Mouse (Mus musculus): ENCODE results near the gene Polr3b. TPM values are rescaled to one million over a fixed set of nuclear protein-coding genes. Genes with fewer than 3 reads are reported as not detected.

The Polr3b gene
- total RNA-seq, 2 experiments from 2014 or later, result 14.8 to 15.6 TPM

DNA sequence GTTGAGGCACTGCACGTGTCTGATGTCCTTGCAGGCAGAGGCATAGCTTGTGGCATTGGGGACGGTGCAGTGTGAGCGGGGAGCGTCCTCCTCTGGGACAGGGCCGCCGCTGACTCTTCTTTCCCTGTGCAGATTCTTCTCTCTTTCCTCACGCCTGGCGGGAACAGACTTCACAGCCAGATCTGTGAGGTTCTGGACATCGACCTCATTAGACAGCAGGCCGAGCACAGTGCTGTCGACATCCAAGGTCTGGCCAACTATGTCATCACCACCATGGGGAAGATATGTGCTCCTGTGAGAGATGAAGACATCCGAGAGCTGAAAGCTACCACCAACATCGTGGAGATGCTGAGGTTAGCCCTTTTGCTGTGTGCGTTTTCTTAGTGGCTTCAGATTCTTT, 31.1 kb upstream of the Polr3b start:
- TF ChIP-seq CTCF (conservative IDR thresholded peaks at IDR 0.05), result no peak
- no peak for DNase-seq (ENCODE audit: low spot score in 2 of 2)
- H3K4me3 ChIP-seq, result no peak overlapping the region
- H3K27ac ChIP-seq, result no peak overlapping the region

DNA sequence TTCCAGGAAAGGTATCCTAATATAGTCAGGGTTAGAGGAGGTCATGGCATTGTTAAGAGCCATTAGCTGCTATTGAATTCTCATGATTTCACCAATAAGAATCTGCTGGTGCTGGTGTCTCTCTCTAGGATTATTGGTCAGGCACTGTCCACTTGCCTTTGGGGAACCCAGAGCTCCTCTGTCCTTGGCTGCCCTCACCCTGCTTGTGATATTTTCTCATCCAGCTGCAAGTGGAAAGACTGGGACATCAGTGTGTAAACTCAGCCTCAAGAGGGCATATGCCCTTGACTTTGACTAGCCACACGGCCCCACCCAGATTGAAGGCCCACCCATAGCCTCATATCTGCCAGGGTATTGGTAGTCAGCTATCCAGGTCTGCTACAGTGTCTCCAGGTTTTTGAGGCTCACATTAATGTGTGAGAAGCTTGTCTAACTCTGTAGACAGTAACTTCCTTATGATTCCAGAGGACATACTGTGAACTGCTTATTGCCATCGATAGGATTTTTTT, 30.4 kb upstream of the Polr3b start:
- H3K4me3 ChIP-seq, result no peak overlapping the region
- TF ChIP-seq CTCF (conservative IDR thresholded peaks at IDR 0.05), result no peak
- DNase-seq (ENCODE audit: low spot score in 2 of 2), result no peak
- H3K27ac ChIP-seq, result no peak overlapping the region

DNA sequence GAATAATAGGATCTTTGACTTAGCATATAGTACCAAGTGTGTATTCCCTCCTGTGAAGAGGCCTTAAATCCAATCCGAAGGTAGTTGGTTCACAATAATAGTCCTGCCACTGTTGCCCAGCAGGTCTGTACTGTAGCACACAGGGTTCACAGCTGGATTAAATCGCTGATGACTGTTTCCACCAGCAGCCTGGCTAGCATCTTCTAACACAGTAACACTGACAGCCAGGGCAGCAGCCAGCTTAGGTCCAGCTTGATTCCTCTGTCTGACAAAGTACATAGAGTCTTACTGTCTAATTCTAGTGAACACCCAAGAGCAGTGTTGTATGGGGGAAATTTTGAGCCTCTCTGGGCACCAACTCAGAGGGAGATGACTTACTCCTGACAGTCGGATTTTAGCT, 29.3 kb upstream of the Polr3b start:
- no peak for DNase-seq (ENCODE audit: low spot score in 2 of 2)
- no peak for TF ChIP-seq CTCF (conservative IDR thresholded peaks at IDR 0.05)

DNA sequence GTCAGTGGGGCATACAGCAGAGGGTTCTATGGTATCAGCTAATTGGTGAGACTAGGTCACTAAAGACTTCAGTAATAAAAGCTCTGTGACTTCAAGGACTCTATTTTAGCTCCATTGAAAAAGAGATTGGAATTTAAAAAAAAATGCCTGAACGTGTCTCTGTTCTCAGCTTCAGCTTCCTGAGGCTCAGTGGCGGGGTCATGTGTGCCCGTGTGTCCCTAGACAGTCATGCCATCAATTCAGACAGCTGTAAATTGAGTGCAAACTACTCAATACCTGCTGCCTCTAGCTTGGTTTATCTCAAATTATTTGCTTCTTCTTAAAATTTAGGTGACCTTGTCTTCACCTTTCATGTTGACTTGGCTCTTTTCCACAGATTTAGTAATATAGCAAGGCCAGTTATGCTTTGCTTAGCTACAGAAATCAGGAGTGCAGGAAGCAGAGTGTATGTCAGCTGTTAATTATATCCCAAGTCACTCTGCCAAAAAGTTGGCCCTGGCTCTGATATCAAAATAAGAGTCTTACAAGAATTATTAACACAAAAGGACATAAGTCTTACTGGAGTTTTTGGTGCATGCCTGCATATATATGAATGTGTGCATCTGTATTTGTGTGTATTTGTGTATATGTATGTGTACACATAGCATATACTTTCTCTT, 24.8 kb upstream of the Polr3b start:
- Histone ChIP-seq H3K27ac (no peak overlapping the region), H3K4me3 (no peak overlapping the region)
- no peak for DNase-seq (ENCODE audit: low spot score in 2 of 2)
- TF ChIP-seq CTCF (conservative IDR thresholded peaks at IDR 0.05), result no peak

More for the DNA sequence above, 29.3 kb upstream of the Polr3b start:
- Histone ChIP-seq H3K27ac (no peak overlapping the region), H3K4me3 (no peak overlapping the region)

DNA sequence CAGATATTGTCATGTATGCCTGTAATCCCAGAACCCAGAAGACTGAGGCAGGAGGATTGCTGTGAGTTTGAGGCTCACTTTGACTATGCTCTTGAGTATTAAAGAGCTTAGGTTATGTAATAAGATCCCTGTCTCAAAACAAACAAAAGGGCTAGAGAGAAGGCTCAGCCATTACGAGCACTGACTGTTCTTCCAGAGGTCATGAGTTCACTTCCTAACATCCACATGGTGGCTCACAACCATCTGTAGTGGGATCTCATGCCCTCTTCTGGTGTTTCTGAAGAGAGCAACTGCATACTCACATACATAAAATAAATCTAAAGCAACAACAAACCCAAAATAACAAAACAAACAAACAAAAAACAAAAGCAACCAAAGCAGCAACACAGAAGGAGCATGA, 23.9 kb upstream of the Polr3b start:
- Histone ChIP-seq H3K4me3 (no peak overlapping the region), H3K27ac (no peak overlapping the region)
- TF ChIP-seq CTCF (conservative IDR thresholded peaks at IDR 0.05), result peak; percentile 45
- DNase-seq (ENCODE audit: low spot score in 2 of 2), result no peak

DNA sequence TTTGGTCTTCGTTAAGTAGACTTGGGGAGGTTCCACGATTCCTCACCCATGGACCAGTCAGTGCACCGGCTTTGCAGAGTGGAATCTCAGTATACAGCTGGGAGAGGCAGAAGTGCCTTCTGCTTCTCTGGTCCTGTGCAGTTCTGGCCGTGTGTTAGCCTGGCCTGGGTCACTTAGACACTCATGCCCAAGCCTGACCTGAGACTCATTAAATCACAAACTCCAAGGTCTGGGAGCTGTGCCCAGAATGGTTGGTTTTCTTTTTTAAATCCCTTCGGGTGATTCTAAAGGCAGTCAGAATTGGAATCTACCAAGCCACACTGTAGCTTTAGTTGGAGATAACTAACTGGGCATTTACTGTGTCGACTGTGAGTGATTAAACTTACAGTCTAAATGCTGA, 22.0 kb upstream of the Polr3b start:
- TF ChIP-seq CTCF (conservative IDR thresholded peaks at IDR 0.05), result no peak
- DNase-seq (ENCODE audit: low spot score in 2 of 2), result no peak
- H3K4me3 ChIP-seq, result no peak overlapping the region
- H3K27ac ChIP-seq, result no peak overlapping the region

DNA sequence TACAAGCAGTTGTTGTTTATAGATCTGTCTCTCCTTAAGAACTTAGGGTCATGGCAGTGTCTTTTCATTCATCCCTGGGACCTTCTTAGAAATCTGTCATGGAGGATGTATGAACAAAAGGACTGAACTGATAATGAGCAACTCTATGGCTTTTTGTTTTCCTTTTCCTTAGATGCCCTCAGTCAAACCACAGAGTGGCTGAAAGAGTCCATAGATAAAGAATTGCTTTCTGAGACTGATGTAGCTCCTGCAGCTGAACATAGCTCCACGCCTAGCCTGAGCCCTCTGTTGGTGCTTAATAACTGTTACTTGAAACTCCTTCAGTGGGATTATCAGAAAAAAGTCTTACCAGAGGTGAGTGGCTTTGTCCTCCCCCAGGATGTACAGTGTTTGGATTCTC, 17.8 kb upstream of the Polr3b start:
- TF ChIP-seq CTCF (conservative IDR thresholded peaks at IDR 0.05), result no peak
- H3K27ac ChIP-seq, result no peak overlapping the region
- no peak overlapping the region for H3K4me3 ChIP-seq
- DNase-seq (ENCODE audit: low spot score in 2 of 2), result no peak

DNA sequence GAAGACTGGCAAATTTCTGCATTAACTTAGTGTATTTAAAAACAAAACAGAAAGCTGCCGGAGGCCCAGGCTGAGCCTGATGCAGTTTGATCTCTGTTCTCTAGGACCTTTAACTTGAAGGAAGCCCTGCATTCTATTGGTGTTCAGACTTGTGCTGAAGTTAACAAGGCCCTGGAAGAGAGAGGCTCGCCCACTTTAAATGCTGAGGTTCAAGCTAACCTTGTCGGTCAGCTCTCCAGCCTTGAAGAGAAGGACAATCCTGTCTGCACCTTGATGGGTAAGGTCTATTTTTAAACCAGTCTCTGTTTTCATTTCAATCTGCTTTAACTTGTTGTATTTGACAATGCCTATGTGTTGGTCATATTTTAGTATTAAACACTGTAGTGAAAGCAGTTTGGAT, 13.7 kb upstream of the Polr3b start:
- Histone ChIP-seq H3K27ac (no peak overlapping the region), H3K4me3 (no peak overlapping the region)
- TF ChIP-seq CTCF (conservative IDR thresholded peaks at IDR 0.05), result no peak
- DNase-seq (ENCODE audit: low spot score in 2 of 2), result no peak

DNA sequence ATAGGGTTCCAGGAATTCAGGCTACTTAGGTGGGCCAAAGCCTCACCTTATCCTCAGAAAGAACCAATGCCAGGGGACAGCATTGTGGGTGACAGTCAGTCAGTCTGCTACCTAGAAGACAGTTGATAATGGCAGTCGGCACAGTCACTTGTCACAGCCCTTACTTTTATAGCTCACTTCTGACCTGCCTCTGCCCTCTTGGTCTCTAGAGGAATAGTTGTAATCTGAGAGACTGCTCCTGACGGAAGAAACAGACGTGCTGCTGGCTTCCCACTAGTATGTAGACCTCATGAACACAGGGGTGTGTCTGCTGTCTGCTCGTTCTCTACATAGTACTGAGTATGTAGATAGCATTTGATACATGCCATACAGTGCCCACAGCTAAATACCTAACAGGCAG, 11.8 kb upstream of the Polr3b start:
- no peak for DNase-seq (ENCODE audit: low spot score in 2 of 2)
- no peak for TF ChIP-seq CTCF (conservative IDR thresholded peaks at IDR 0.05)
- H3K4me3 ChIP-seq, result no peak overlapping the region
- no peak overlapping the region for H3K27ac ChIP-seq

DNA sequence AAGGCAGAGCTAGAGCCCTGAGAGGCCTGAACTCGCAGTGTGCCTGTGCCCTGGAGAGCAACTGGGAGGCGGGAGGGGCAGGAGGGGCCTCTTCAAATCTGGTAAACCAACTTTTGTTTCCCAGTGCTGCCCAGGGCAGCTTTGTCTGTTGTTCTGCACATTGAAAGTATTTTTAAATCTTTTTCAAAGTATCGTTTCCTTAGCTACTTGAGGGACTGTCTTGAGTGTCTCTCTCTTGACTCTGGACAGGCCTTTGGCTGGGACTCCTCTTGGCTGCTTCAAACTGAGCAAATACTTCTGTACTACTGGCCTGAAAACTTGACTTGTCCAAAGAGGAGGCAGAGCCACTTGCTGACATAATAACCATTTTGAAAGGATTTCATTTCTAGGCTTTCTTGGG, 11.3 kb upstream of the Polr3b start:
- Histone ChIP-seq H3K4me3 (no peak overlapping the region), H3K27ac (no peak overlapping the region)
- DNase-seq (ENCODE audit: low spot score in 2 of 2), result no peak
- no peak for TF ChIP-seq CTCF (conservative IDR thresholded peaks at IDR 0.05)

DNA sequence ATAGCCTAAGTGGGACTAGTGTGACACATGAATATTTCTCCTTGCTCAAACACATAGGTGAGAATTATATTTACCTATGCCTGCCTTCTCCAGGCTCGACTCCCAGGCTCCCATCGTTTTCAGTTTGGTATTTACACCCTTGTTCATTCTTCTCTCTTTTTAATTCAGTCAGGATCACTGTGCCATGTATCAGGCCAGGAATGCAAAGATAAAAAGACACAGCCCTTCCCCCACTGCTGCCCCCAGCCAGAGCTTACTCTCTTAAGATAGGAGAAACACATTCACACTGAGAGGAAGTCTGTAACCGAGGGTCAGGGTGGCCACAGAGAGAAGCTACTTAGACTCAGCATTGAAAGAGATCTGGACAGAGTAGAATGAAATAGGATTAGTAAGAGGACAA, 10.4 kb upstream of the Polr3b start:
- Histone ChIP-seq H3K27ac (no peak overlapping the region), H3K4me3 (no peak overlapping the region)
- no peak for DNase-seq (ENCODE audit: low spot score in 2 of 2)
- TF ChIP-seq CTCF (conservative IDR thresholded peaks at IDR 0.05), result no peak

DNA sequence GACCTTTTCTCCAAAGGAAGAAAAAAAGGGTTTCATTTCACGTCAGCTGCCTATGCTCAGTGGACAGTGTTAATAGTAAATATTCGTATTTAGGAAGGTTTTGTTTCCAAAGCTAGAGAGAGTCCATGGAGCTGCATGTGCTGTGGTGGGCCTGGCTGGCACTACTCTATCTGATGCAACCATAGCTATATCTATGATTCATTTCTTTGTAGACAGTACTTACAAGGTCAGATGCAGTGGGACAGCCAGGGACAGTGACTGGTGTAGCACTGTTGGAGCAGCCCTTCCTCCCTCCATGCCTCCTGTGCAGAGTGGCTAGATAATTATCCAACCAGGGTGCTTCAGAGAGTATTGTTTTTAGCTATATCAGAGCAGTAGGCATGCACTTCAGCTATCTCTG, 9.8 kb upstream of the Polr3b start:
- no peak for DNase-seq (ENCODE audit: low spot score in 2 of 2)
- H3K4me3 ChIP-seq, result no peak overlapping the region
- no peak overlapping the region for H3K27ac ChIP-seq
- TF ChIP-seq CTCF (conservative IDR thresholded peaks at IDR 0.05), result no peak

DNA sequence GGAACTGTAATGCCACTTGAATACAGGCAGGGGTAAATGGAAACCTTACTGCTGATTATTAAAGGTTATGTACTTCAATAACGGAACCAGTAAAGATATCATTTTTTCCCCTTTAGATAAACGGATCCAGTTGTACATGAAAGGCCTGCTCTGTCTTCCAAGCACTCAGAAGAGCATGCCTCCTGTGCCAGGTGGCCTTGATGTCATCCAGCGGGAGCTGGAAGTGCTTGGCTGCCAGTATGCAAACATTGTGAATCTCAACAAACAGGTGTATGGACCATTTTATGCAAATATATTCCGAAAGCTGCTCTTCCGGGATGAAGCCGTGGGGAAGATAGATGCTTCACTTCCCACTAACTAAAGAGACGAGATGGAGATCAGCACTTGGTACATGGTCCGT, 8.7 kb upstream of the Polr3b start:
- Histone ChIP-seq H3K4me3 (no peak overlapping the region), H3K27ac (no peak overlapping the region)
- DNase-seq (ENCODE audit: low spot score in 2 of 2), result no peak
- no peak for TF ChIP-seq CTCF (conservative IDR thresholded peaks at IDR 0.05)

DNA sequence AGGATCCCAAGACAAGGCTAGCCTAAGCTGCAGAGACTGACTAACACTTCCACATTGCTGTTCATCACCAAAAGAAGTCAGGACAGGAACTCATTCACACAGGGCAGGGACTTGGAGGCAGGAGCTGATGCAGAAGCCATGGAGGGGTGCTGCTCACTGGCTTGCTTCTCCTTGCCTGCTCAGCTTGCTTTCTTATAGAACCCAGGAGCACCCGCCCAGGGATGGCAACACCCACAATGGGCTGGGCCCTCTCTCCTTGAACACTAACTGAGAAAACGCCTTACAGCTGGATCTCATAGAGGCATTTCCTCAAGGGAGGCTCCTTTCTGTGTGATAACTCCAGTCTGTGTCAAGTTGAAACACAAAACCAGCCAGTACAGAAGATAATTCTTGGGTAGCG, 7.0 kb upstream of the Polr3b start:
- no peak for DNase-seq (ENCODE audit: low spot score in 2 of 2)
- Histone ChIP-seq H3K27ac (no peak overlapping the region), H3K4me3 (no peak overlapping the region)
- no peak for TF ChIP-seq CTCF (conservative IDR thresholded peaks at IDR 0.05)
